Mouse (Mus musculus) megakaryocyte, embryonic 14.5 days (primary cell): Measurements from ENCODE around the gene Epha4.

Experiments used
- FLI1 ChIP-seq: IDR thresholded peaks from 2 replicates; pipeline ENCODE4 v1.6.1; 2012; ENCODE audit warnings: low read length, inconsistent platforms, mixed read lengths
- GATA1 ChIP-seq: IDR thresholded peaks from 3 replicates; pipeline ENCODE4 v1.6.1; 2012; ENCODE audit warnings: mixed read lengths, low read length, inconsistent platforms, borderline replicate concordance

DNA sequence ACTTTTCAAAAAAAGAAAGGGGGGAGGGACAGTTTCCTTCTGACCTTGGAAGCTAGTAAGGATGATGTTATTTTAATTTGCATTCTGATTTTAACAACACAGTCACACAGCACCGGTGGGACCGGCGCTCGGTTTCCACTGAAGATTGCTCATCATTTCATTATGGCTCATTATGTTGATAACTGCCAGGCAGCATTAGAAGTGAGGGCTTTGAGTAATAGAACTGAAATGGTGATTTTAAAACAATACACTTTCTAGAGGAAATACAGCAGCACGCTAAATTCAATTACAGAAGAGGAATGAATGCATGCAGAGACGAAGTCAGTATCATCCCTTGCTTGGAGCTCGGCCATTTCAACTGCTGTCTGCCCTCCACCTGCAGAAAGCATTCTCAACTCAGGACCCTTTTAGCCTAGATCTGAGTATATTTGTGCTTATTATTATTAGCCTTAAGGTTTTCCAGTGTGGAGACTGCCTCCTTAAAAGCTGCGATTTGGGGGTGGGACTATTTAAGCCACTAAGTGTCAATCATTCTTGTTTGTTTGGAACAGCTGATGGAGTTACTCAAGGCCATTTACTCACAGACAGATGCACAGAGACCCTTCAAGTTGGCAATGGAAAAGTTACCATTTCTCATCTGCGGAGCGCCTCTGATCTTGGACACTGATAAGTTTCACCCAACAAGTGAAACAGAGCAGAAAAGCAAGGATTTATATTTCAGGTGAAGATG is 76.8 kb downstream of the Epha4 start:
- TF ChIP-seq GATA1 (no peak), FLI1 (no peak)
